Mouse (Mus musculus) heart, adult 11 months (tissue): ENCODE measurements at regions not wholly inside any gene's neighbourhood (a gene's known extent, or its start where the extent isn't known, plus 50 kb on each side); places are given as distances from the start of the nearest gene placed in this dataset.

Experiments
- DNase-seq: peaks from one replicate; pipeline ENCODE4 v3.0.0; 2022

GRCm38 (mm10) chr1:76392536-76392935 lies 846.5 kb downstream of the Slc4a3 start:
- no peak for DNase-seq

GRCm38 (mm10) chr1:76394038-76394437 lies 848.0 kb downstream of the Slc4a3 start:
- DNase-seq: no peak

GRCm38 (mm10) chr1:76402854-76403253 lies 856.8 kb downstream of the Slc4a3 start:
- DNase-seq: no peak

GRCm38 (mm10) chr1:76404003-76404402 lies 857.9 kb downstream of the Slc4a3 start:
- DNase-seq: no peak

- no peak for DNase-seq
Observed at GRCm38 (mm10) chr1:76410813-76411212, 864.7 kb downstream of the Slc4a3 start.

GRCm38 (mm10) chr1:76420525-76420924 lies 874.5 kb downstream of the Slc4a3 start:
- DNase-seq: no peak

GRCm38 (mm10) chr1:76427439-76427838 lies 881.4 kb downstream of the Slc4a3 start:
- DNase-seq: no peak

- DNase-seq: no peak
Observed at GRCm38 (mm10) chr1:76430041-76430610, 884.1 kb downstream of the Slc4a3 start.

- no peak for DNase-seq
Observed at GRCm38 (mm10) chr1:76433481-76433941, 887.4 kb downstream of the Slc4a3 start.

GRCm38 (mm10) chr1:76450539-76451214 lies 904.6 kb downstream of the Slc4a3 start:
- DNase-seq: peak; percentile 86

GRCm38 (mm10) chr1:76453160-76453710 lies 907.2 kb downstream of the Slc4a3 start:
- no peak for DNase-seq

- DNase-seq: no peak
Observed at GRCm38 (mm10) chr1:76466562-76466961, 920.5 kb downstream of the Slc4a3 start.

- DNase-seq: no peak
Observed at GRCm38 (mm10) chr1:76484193-76484592, 938.1 kb downstream of the Slc4a3 start.

GRCm38 (mm10) chr1:76487481-76487880 lies 941.4 kb downstream of the Slc4a3 start:
- DNase-seq: no peak

- DNase-seq: peak; percentile 73
Observed at GRCm38 (mm10) chr1:76489681-76490492, 943.8 kb downstream of the Slc4a3 start.

GRCm38 (mm10) chr1:76490719-76491118 lies 944.7 kb downstream of the Slc4a3 start:
- no peak for DNase-seq

- no peak for DNase-seq
Observed at GRCm38 (mm10) chr1:76491187-76491586, 945.1 kb downstream of the Slc4a3 start.

GRCm38 (mm10) chr1:76505150-76505549 lies 959.1 kb downstream of the Slc4a3 start:
- no peak for DNase-seq

GRCm38 (mm10) chr1:76508821-76509220 lies 962.8 kb downstream of the Slc4a3 start:
- no peak for DNase-seq

GRCm38 (mm10) chr1:76509486-76509885 lies 963.4 kb downstream of the Slc4a3 start:
- no peak for DNase-seq

GRCm38 (mm10) chr1:76512156-76512555 lies 966.1 kb downstream of the Slc4a3 start:
- DNase-seq: no peak

- DNase-seq: peak; percentile 12
Observed at GRCm38 (mm10) chr1:76513490-76513889, 967.4 kb downstream of the Slc4a3 start.

- DNase-seq: no peak
Observed at GRCm38 (mm10) chr1:76529531-76529930, 983.5 kb downstream of the Slc4a3 start.
